Mouse (Mus musculus) frontal cortex, postnatal 10 days (tissue): ENCODE results near the gene Olfr785.
"Not testable (repeated sequence)": the region's sequence is repeated elsewhere in the genome, so short reads cannot be mapped to it uniquely, and the experiment has no call there.

Experiments used
- DNase-seq, 2 experiments: peaks; one replicate each; pipeline ENCODE4 v3.0.0; 2022; ENCODE audit warnings: low spot score in 2 of 2, mixed read lengths in 1 of 2

Gene Olfr785

DNA sequence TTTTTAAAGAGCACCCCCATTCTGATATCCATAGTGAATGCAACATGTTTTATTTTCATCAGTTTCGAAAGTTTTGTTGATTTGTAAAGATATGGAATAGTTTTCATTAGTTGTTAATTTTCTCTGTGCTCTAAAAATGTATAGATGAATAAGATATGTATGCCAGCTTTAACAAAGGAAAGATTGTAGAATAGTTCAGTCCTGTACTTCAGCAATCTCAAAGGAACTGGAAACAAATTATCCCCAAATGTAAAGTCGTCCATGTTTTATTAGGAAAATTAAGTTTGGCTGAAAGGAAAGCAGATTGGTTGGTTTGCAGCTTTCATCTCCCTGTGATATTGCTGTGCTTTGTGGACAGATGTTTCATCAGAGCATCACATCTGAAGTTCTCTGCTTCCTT lies at the start of gene Olfr785:
Gene Olfr785, plus strand, starts transcription at position 301 of the 400 bp plus-strand sequence.
- no peak for DNase-seq

DNA sequence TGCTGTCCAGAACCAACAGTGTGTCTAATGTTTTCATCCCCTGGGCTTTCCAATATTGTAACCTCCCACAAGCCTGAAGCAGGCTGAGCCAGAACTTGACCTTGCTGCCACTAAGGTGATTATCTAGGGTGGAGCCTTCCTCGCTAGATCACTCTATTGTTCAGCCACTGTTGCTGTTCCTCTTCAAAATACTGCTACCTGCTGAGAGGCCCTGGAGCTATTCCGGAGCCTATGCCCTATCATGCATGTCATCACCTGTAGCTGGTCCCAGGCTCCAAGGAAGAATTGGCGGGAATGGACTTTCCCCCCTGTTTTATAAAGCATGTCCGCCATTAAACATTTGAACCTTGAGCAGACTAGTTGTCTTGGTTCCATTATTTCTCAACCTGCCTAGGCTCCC lies 48.7 kb upstream of the Olfr785 start:
- DNase-seq, result not testable (repeated sequence)

DNA sequence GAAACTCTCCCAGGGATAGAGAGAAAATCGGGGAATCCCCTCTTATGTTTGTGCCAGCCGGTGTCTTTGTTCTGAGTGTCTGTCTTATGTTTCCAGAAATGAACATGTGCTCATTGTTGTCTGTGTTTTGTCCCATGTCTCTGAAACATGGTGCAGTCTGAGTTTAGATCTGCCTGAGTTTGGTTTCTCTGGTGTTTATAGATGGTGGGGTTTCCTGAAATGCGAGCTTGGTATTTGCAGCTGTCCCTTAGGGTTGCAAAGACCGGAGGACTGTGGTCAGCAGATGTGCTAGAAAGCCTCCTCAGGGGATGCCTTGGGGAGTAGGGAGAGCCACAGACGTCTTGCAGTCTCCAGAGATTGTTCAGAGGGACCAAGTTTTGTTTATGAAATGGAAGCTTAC lies 47.9 kb upstream of the Olfr785 start:
- DNase-seq, result no peak

- not testable (repeated sequence) for DNase-seq
These were observed 31.2 kb upstream of the Olfr785 start for GRCm38 (mm10) chr10:129374051-129374450.

DNA sequence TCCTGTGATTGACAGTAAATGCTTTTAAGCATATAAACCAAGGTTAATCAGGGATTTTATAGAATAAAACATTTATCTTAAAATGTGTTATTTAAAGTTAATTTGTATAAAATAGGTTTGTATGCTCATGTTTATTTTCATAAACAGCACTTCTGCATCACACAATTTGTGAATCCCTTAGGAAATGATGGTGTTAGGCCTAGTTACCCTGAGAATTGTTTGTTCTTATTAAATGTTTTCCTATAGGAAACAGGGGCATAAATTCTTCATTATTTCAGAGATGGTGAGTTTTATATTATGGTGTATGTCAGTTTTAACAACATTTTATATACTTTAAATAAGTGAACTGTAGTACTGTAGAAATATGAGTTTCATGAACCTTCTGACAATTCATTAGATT lies 21.4 kb upstream of the Olfr785 start, which contains the start of gene Olfr784:
Gene Olfr784, plus strand, starts transcription at position 301 of the 400 bp plus-strand sequence.
- no peak for DNase-seq

DNA sequence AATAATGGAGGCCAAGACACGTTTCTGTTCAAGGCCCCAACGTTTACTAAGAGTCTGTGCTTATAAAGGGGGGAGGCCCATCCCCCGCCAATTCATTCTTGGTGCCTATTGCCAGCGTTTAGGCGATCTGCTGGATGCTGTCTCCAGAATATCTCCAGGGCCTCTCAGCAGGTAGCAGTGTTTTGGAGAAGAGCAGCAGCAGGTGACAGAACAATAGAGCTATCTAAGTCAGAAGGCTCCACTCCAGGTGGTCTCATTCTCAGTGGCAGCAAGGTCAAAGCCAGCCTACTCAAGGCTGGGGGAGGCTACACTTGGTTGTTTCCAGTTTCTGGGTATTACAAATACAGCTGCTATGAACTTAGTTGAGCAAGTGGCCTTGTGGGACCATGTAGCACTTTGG lies 4.3 kb upstream of the Olfr785 start:
- no peak for DNase-seq

GRCm38 (mm10) chr10:129427006-129427405 lies 21.8 kb downstream of the Olfr785 start, which contains the start of gene Olfr786:
Olfr786 (plus strand) TSS chr10:129427306.
- no peak for DNase-seq
